Mouse (Mus musculus) embryonic facial prominence, embryonic 10.5 days (tissue): ENCODE data around the gene Kif13a. TPM values are rescaled to one million over a fixed set of nuclear protein-coding genes. Genes with fewer than 3 reads are reported as not detected.
A peak's percentile ranks its signal among the peaks of the same experiment; 100 is the strongest.

Experiments
- DNase-seq: peaks from one replicate; pipeline ENCODE4 v3.0.0-alpha.2; 2017; ENCODE audit warnings: low spot score
- H3K27ac ChIP-seq: fragments of 300-500 bp; sonication (generic); replicated peaks from 2 replicates; pipeline ENCODE4 v1.5.1; 2016; ENCODE audit warnings: mild to moderate bottlenecking
- H3K27me3 ChIP-seq: fragments of 300-500 bp; sonication (generic); replicated peaks from 2 replicates; pipeline ENCODE4 v1.6.1; 2016; ENCODE audit warnings: low read depth, mild to moderate bottlenecking; ENCODE audit not compliant: poor library complexity, severe bottlenecking
- H3K36me3 ChIP-seq: fragments of 300-500 bp; sonication (generic); replicated peaks from 2 replicates; pipeline ENCODE4 v1.6.1; 2016; ENCODE audit warnings: mild to moderate bottlenecking, moderate library complexity
- H3K4me1 ChIP-seq: fragments of 300-500 bp; sonication (generic); 2 replicates; pipeline ENCODE4 v1.6.1; 2016
- H3K4me3 ChIP-seq: fragments of 300-500 bp; sonication (generic); 2 replicates; pipeline ENCODE4 v1.5.1; 2016; ENCODE audit warnings: mild to moderate bottlenecking, moderate library complexity
- H3K9me3 ChIP-seq: fragments of 300-500 bp; sonication (generic); 2 replicates; pipeline ENCODE4 v1.6.1; 2016; ENCODE audit warnings: mild to moderate bottlenecking
- WGBS: fragments of 180-500 bp; shearing (Covaris S2); methylation state at CpG from one replicate; pipeline ENCODE4 v1.1.7; 2016; 5-methylcytosine and 5-hydroxymethylcytosine counted together
- polyA plus RNA-seq: library from polyadenylated mRNA; unstranded; fragments of >200 nt; fragmentation: Nextera tagmentation; extraction: Ambion mirVana; gene quantifications from 2 replicates; pipeline ENCODE4 v1.2.1, GENCODE M21; 2016

Kif13a gene
- polyA plus RNA-seq, 1 experiment from 2014 or later = 17.0 TPM

- Histone ChIP-seq H3K27me3 (no peaks in the 10 kb centered on the region), H3K4me1 (peaks cover 34% of the 10 kb centered on the region)
- WGBS = 87% methylated on average over 6 of the region's 6 CpGs
Measured at GRCm38 (mm10) chr13:46911960-46912359, 17.7 kb downstream of the Kif13a start.

GRCm38 (mm10) chr13:46911018-46911419 is 18.6 kb downstream of the Kif13a start:
- WGBS = 74% methylated on average over 11 of the region's 11 CpGs
- H3K27me3 ChIP-seq = no peaks in the 10 kb centered on the region
- H3K4me1 ChIP-seq = peaks cover 34% of the 10 kb centered on the region
- H3K9me3 ChIP-seq = no peaks in the 10 kb centered on the region
- H3K36me3 ChIP-seq = peaks cover 8% of the 10 kb centered on the region
- no peak for DNase-seq
- H3K27ac ChIP-seq = no peak overlapping the region
- no peak overlapping the region for H3K4me3 ChIP-seq

More at GRCm38 (mm10) chr13:46911960-46912359, 17.7 kb downstream of the Kif13a start:
- H3K4me3 ChIP-seq = no peak overlapping the region
- peaks cover 8% of the 10 kb centered on the region for H3K36me3 ChIP-seq
- H3K9me3 ChIP-seq = no peaks in the 10 kb centered on the region
- no peak for DNase-seq
- H3K27ac ChIP-seq = no peak overlapping the region

- DNase-seq = no peak
- 90% methylated on average over 3 of the region's 3 CpGs for WGBS
- Histone ChIP-seq H3K4me1 (peaks cover 34% of the 10 kb centered on the region), H3K27ac (no peak overlapping the region), H3K36me3 (peaks cover 8% of the 10 kb centered on the region), H3K4me3 (no peak overlapping the region), H3K9me3 (no peaks in the 10 kb centered on the region), H3K27me3 (no peaks in the 10 kb centered on the region)
Measured at GRCm38 (mm10) chr13:46909946-46910345, 19.7 kb downstream of the Kif13a start.

- Histone ChIP-seq H3K4me3 (no peak overlapping the region), H3K36me3 (peaks cover 12% of the 10 kb centered on the region), H3K27ac (no peak overlapping the region), H3K9me3 (no peaks in the 10 kb centered on the region), H3K27me3 (no peaks in the 10 kb centered on the region), H3K4me1 (peaks cover 34% of the 10 kb centered on the region)
- WGBS = 80% methylated on average over 12 of the region's 12 CpGs
- no peak for DNase-seq
Measured at GRCm38 (mm10) chr13:46909005-46909565, 20.6 kb downstream of the Kif13a start.

GRCm38 (mm10) chr13:46908387-46908786 is 21.3 kb downstream of the Kif13a start:
- H3K27ac ChIP-seq = no peak overlapping the region
- 77% methylated on average over 2 of the region's 2 CpGs for WGBS
- no peak overlapping the region for H3K4me3 ChIP-seq
- no peaks in the 10 kb centered on the region for H3K9me3 ChIP-seq
- no peak for DNase-seq
- peaks cover 14% of the 10 kb centered on the region for H3K36me3 ChIP-seq
- H3K27me3 ChIP-seq = no peaks in the 10 kb centered on the region
- peaks cover 34% of the 10 kb centered on the region for H3K4me1 ChIP-seq

- Histone ChIP-seq H3K4me1 (peaks cover 34% of the 10 kb centered on the region), H3K4me3 (no peak overlapping the region), H3K9me3 (peaks cover 2% of the 10 kb centered on the region; the same call in 1 of the 2 replicates), H3K36me3 (peaks cover 14% of the 10 kb centered on the region), H3K27me3 (no peaks in the 10 kb centered on the region), H3K27ac (no peak overlapping the region)
- peak; percentile 26 for DNase-seq
- WGBS = 82% methylated on average over 10 of the region's 10 CpGs
Measured at GRCm38 (mm10) chr13:46907861-46908260, 21.8 kb downstream of the Kif13a start.

- H3K27ac ChIP-seq = no peak overlapping the region
- DNase-seq = no peak
- peaks cover 33% of the 10 kb centered on the region for H3K4me1 ChIP-seq
- H3K27me3 ChIP-seq = no peaks in the 10 kb centered on the region
- peaks cover 6% of the 10 kb centered on the region; the same call in 1 of the 2 replicates for H3K9me3 ChIP-seq
- peaks cover 17% of the 10 kb centered on the region for H3K36me3 ChIP-seq
- H3K4me3 ChIP-seq = no peak overlapping the region
- 93% methylated on average over 4 of the region's 4 CpGs for WGBS
Measured at GRCm38 (mm10) chr13:46907115-46907514, 22.6 kb downstream of the Kif13a start.

- Histone ChIP-seq H3K27me3 (no peaks in the 10 kb centered on the region), H3K36me3 (peaks cover 17% of the 10 kb centered on the region), H3K27ac (no peak overlapping the region), H3K4me1 (peaks cover 21% of the 10 kb centered on the region), H3K4me3 (no peak overlapping the region), H3K9me3 (peaks cover 6% of the 10 kb centered on the region; the same call in 1 of the 2 replicates)
- WGBS = 90% methylated on average over 5 of the region's 5 CpGs
- no peak for DNase-seq
Measured at GRCm38 (mm10) chr13:46905971-46906370, 23.7 kb downstream of the Kif13a start.

- Histone ChIP-seq H3K4me3 (no peak overlapping the region), H3K27ac (no peak overlapping the region), H3K27me3 (no peaks in the 10 kb centered on the region), H3K9me3 (peaks cover 6% of the 10 kb centered on the region; the same call in 1 of the 2 replicates), H3K4me1 (peaks cover 12% of the 10 kb centered on the region), H3K36me3 (peaks cover 23% of the 10 kb centered on the region)
- no peak for DNase-seq
- 88% methylated on average over 14 of the region's 14 CpGs for WGBS
Measured at GRCm38 (mm10) chr13:46904982-46905621, 24.6 kb downstream of the Kif13a start.

GRCm38 (mm10) chr13:46902568-46903255 is 27.0 kb downstream of the Kif13a start:
- Histone ChIP-seq H3K4me3 (no peak overlapping the region), H3K27ac (no peak overlapping the region), H3K4me1 (peaks cover under 1% of the 10 kb centered on the region), H3K27me3 (no peaks in the 10 kb centered on the region), H3K9me3 (peaks cover 6% of the 10 kb centered on the region; the same call in 1 of the 2 replicates), H3K36me3 (peaks cover 28% of the 10 kb centered on the region)
- DNase-seq = no peak
- 92% methylated on average over 7 of the region's 7 CpGs for WGBS

- no peak for DNase-seq
- 94% methylated on average over 11 of the region's 11 CpGs for WGBS
- H3K4me3 ChIP-seq = no peak overlapping the region
Measured at GRCm38 (mm10) chr13:46900870-46901555, 28.7 kb downstream of the Kif13a start.

GRCm38 (mm10) chr13:46898837-46899236 is 30.8 kb downstream of the Kif13a start:
- Histone ChIP-seq H3K4me1 (peaks cover 3% of the 10 kb centered on the region; the same call in 1 of the 2 replicates), H3K27ac (no peak overlapping the region), H3K36me3 (peaks cover 25% of the 10 kb centered on the region), H3K9me3 (peaks cover 6% of the 10 kb centered on the region; the same call in 1 of the 2 replicates), H3K27me3 (no peaks in the 10 kb centered on the region), H3K4me3 (no peak overlapping the region)
- no peak for DNase-seq
- 84% methylated on average over 2 of the region's 2 CpGs for WGBS

More at GRCm38 (mm10) chr13:46900870-46901555, 28.7 kb downstream of the Kif13a start:
- H3K27me3 ChIP-seq = no peaks in the 10 kb centered on the region
- H3K4me1 ChIP-seq = peaks cover 3% of the 10 kb centered on the region; the same call in 1 of the 2 replicates
- H3K27ac ChIP-seq = no peak overlapping the region
- peaks cover 6% of the 10 kb centered on the region; the same call in 1 of the 2 replicates for H3K9me3 ChIP-seq
- peaks cover 28% of the 10 kb centered on the region for H3K36me3 ChIP-seq
